Mouse (Mus musculus): Measurements from ENCODE around the gene Ttc27.

The Ttc27 gene

GRCm38 (mm10) chr17:74876954-74877353 lies 159.4 kb downstream of the Ttc27 start:
- DNase-seq (ENCODE audit: low spot score): no peak

DNA sequence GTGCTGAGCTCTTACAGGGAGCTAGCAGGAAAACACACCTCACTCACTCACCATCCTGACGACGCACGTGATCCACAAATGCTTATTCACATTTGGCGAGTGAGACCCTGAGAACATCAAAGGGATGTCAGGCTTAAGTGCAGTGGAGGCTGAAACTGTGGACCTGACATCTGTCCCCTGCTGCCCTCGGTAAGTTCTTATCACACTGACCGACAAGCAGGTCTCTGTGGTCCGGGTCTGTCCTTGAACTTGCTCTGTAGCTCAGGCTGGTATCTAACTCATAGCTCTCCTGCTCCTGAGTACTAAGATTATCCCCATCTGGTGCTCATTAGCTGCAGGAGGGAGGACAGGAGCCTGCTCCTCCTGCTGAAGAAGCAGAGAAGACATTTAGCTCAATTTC lies 162.2 kb downstream of the Ttc27 start:
- no peak for DNase-seq (ENCODE audit: low spot score)

DNA sequence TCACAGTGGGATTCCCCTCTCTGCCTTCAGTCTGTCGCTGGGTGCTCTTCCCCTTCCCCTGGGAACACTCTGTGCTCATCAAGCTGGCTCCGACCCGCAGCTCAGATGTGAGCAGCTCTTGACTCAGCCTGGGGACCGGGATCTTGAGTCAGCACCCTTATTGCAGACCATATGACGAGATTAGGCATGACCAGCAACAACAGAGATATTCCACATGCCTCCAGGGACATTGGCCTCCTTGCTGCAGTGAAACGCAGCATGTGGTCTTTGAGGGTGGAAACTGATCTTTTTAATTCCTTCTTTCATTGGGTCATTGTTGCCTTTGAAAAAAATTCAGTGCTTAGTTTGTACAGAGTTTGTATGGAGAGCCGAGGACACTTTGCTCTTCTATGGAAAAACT lies 169.5 kb downstream of the Ttc27 start:
- no peak for DNase-seq (ENCODE audit: low spot score)

- no peak for DNase-seq (ENCODE audit: low spot score)
Measured at GRCm38 (mm10) chr17:74888836-74889534, 171.5 kb downstream of the Ttc27 start.

DNA sequence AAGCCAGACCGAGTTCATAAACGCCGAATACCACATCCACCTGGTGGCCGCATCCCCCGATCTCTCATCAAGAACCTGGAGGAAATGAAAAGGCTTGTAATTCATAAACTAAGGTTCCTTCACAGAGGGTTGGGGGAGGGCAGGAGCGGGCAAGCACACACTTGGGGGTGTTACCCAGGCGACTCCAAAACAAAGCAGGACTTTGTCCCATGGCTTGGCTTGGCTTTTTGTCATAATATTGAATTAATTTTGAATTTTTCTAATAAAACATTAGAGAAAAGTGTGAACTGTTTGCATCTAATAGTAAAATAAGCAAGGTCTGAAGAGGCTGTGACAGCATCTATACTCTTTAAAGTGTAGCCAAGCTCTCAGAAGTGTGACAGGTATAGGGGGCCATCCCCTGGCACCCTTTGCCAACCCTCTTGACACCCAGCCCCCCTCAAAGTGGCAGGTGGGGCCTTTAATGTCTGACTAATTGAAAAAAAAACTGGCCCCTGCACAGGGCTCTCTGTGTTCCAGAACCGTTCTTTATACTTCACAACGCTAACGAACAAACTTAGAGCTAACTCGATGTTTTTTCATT lies 172.1 kb downstream of the Ttc27 start:
- DNase-seq (ENCODE audit: low spot score): no peak

- no peak for DNase-seq (ENCODE audit: low spot score)
Measured at GRCm38 (mm10) chr17:74902453-74902852, 184.9 kb downstream of the Ttc27 start.

DNA sequence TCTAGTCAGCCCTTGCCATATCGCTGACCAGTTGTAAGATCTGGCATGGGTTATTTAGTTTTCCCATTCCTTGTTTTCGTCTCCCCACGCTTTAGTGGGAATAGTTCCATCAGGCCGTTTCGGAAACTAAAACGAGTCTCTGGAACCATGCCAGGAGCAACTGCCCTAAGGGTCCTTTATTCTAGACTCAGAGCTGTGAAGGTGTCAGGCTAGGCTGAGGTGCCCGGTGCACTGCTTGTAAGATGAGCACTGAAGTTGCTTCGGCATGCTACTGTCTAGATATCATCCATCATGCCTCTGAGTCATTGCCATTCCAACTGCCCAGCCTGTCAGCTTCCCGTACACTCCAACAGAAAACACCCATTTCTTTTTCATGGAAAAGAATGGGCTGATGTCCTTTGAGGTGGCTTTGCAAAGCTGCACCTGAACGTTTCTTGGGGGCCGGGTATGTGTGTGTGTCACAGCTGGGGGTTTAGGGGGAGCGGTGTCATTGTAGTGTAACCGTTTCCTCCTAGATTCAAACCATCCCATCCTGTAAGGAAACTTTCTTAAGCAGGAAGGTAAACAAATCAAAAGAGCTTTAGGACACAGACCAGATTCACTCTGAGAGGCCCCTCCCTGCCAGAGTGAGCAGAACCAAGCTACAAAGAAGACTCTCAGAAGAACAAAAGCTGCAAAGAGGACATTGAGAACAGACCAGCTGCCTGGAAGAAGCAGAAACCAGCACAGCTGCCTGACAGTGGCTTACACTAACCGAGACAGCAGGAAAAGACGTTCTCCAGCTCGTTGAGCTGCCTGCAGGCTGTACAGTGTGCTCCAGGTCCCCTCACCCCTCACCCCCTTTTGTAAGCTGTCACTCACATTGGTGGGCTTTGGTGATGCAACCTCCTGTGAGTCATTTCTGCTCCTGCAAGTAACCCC lies 186.1 kb downstream of the Ttc27 start:
- DNase-seq (ENCODE audit: low spot score): no peak

DNA sequence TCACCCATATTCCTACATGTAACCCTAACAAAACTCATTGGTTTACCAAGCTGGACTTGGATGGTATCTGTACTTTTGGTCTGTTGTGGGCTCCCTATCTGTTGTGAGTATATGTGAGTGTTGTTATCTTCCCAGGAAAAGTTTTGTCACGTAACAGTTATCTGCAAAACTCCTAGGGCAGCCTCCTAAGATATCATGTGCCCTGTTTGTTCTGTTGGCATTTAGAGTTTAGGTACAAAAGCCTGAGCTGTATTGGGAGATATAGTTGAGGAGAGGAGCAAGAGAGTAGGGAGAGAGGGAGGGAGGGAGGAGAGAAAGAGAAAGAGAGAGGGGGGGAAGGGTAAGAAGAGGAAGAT lies 186.8 kb downstream of the Ttc27 start:
- DNase-seq (ENCODE audit: low spot score): no peak

GRCm38 (mm10) chr17:74904956-74905355 lies 187.4 kb downstream of the Ttc27 start:
- DNase-seq (ENCODE audit: low spot score): no peak

DNA sequence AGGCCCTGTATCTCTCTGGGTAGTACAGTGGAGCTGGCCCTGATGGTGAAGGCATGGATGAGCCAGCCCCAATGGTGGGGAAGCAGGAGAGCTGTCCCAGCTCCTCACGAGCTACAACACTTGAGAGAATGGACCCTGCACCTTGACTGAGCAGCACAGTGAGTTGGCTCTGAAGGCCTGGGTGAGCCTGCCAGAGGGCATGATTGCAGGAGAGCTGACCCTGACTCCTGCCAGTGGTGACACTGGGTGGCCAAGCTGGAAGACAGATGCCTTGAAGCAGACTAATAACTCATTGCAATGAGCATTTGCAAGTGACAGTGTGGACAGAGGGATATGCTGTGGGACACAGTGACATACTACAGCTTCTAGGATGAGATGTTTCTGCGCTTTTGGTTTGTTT lies 195.5 kb downstream of the Ttc27 start:
- DNase-seq (ENCODE audit: low spot score): no peak

Data from layer of hippocampus, adult 9-10 months (tissue).